Mouse (Mus musculus): ENCODE measurements at regions not wholly inside any gene's neighbourhood (a gene's known extent, or its start where the extent isn't known, plus 50 kb on each side); places are given as distances from the start of the nearest gene placed in this dataset.

DNA sequence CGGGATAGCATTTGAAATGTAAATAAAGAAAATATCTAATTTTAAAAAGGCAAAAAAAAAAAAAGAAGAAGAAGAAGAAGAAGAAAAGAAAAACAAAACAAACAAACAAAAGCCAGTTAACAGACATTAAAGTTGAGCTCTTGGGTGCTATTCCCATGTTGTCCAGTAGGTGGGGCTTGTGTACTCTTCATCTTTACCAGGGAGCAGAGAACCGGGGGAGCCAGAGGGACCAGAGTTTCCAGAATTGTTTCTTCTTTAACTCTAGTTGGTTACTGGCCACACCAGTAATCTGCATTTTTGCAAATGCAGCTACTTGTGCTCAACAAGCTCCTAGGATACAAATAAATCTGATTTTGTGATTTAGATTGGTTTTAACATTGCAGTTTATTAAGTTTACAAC, 103.6 kb upstream of the Dcn start:
- H3K27ac ChIP-seq (replicated peaks; ENCODE audit: low read depth, low read length) = no peak overlapping the region
- H3K4me1 ChIP-seq (ENCODE audit: control insufficient read depth, insufficient read depth, insufficient read length, low read length) = no peaks in the 10 kb centered on the region
- H3K4me3 ChIP-seq (ENCODE audit: insufficient read depth, low read depth, low read length) = no peak overlapping the region

DNA sequence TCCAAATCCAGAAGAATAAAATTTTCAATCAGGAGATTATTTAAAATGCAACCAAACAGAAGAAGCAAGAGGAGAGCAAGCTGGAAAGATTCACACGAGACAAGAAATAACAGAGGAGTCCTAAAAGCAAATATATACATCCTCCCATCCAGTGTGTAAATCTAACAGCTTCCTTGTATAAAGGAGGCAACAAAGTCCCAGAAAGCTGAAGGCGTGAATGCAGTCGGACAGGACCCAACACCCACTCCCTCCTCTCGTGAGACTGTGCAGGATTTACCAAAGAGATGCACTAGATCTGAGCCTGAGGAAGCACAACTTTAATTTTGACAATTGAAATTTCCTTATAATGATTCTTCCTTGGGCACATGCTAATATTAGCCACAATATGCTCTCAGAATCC, 103.0 kb upstream of the Dcn start:
- H3K4me3 ChIP-seq (ENCODE audit: insufficient read depth, low read depth, low read length) = no peak overlapping the region
- no peaks in the 10 kb centered on the region for H3K4me1 ChIP-seq (ENCODE audit: control insufficient read depth, insufficient read depth, insufficient read length, low read length)
- H3K27ac ChIP-seq (replicated peaks; ENCODE audit: low read depth, low read length) = no peak overlapping the region

DNA sequence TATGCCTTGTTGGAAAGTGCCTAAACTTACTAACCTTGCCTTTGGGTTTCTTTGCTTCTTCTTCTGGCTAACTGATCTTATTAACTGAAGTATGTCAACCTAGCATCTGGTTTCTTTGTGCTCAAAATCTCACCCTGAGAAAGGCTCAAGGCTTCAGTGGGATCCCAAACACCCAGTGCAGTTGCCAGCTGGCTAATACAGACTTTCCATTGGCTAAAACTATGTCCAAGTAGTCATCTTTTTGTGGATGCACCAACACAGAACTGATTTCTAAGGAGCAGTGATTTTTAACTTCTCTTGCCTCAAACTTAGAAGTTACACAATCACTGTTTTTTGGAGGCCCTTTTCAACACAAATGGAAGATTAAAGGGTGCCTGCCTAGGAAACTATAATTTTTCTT, 97.8 kb upstream of the Dcn start:
- Histone ChIP-seq H3K4me3 (ENCODE audit: insufficient read depth, low read depth, low read length) (no peak overlapping the region), H3K27ac (replicated peaks; ENCODE audit: low read depth, low read length) (no peak overlapping the region)

DNA sequence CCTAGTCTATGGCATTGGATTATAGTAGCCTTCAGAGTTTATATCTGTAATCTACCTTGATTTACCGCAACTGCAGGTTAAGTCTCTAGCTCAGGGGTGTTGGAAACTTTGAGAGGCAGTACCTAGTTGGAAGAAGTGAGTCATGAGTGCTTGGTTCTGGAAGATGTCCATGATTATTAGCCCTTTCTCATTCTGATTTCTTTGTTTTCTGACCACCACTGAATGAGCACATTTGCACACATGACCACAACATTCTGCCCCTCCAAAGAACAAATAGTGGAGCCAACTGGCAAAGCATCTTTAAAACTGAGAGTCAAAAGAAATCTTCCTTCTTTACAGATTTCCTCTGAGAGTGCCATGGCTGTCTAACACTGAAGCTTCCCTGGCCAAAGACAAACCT, 95.5 kb upstream of the Dcn start:
- Histone ChIP-seq H3K27ac (replicated peaks; ENCODE audit: low read depth, low read length) (no peak overlapping the region), H3K4me3 (ENCODE audit: insufficient read depth, low read depth, low read length) (no peak overlapping the region), H3K4me1 (ENCODE audit: control insufficient read depth, insufficient read depth, insufficient read length, low read length) (no peaks in the 10 kb centered on the region)

More for the DNA sequence above, 97.8 kb upstream of the Dcn start:
- H3K4me1 ChIP-seq (ENCODE audit: control insufficient read depth, insufficient read depth, insufficient read length, low read length) = no peaks in the 10 kb centered on the region

DNA sequence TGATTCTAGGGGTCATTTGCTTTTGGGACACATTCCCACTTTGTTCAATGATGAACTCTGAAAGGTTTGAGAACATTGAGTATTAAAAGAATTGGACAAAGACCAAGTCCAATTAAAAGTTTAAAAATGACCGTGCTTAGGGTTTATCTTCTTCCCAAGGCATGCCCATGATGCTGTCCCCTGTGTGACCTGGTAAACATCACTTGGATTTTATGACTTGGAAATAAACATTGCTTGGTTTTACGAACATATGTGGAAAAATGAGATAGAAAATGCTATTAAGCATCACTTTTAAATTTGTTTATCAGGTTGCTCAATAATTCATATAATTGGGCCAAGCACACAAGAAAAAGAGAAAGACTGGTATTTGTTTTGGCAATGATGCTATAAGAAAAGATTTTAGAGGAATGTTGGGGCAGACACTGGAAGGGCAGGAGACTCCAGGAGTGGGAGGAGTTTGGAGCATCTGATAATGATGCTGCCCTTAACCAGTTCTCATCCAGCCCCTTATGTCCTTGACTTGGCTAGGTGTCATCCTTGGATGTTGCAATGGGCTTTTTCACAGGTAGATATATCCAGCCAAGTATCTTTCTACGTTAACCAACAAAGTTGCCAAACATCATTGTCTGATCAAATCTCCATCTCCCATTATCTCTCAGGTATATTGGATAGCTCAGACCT, 92.1 kb upstream of the Dcn start:
- H3K27ac ChIP-seq (replicated peaks; ENCODE audit: low read depth, low read length) = no peak overlapping the region

DNA sequence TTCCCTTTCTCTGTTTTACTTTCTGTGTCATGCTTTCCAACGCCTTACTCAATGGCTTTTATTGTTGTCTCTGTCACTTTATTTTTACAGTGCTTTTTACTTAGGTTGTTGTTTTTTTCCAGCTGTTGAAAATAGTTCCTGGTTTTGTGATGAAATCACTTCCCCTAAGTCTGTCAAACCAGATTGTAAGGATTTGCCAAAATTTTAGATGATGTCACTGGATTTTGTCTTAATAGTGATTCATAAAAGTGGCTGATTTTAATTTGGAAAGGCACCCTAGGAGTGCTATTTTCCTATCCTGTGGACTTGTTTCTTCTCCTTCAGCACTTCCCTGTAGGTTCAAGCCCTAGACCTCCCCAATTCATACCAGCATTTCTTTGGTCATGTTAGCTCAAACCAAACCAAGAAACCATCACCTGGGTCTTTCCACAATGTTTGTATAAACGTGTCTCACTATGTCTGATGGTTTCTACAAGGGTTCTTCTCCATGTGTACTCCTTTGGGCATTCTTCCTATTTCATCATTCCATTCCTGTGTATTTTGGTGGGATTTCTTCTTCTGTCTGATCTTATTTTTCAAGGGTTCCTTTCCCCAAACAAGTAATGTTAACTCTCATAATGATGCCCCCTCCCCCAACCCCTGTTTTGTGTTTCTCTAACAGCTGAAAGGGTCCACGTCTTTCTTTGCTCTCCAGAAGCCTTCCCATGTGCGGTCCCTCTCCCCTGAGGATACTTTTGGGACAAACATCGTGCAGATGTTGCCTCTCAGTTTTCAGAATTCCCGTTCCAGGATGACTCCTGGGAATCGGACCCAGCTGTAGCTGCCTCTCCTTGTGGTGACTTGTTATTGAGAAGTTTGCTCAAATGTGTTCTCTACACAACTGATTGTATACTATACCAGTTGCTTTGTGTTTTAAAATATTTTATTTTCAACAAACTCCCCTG, 89.5 kb upstream of the Dcn start:
- no peak overlapping the region for H3K27ac ChIP-seq (replicated peaks; ENCODE audit: low read depth, low read length)

More for the DNA sequence above, 92.1 kb upstream of the Dcn start:
- H3K4me3 ChIP-seq (ENCODE audit: insufficient read depth, low read depth, low read length) = no peak overlapping the region
- H3K4me1 ChIP-seq (ENCODE audit: control insufficient read depth, insufficient read depth, insufficient read length, low read length) = no peaks in the 10 kb centered on the region

DNA sequence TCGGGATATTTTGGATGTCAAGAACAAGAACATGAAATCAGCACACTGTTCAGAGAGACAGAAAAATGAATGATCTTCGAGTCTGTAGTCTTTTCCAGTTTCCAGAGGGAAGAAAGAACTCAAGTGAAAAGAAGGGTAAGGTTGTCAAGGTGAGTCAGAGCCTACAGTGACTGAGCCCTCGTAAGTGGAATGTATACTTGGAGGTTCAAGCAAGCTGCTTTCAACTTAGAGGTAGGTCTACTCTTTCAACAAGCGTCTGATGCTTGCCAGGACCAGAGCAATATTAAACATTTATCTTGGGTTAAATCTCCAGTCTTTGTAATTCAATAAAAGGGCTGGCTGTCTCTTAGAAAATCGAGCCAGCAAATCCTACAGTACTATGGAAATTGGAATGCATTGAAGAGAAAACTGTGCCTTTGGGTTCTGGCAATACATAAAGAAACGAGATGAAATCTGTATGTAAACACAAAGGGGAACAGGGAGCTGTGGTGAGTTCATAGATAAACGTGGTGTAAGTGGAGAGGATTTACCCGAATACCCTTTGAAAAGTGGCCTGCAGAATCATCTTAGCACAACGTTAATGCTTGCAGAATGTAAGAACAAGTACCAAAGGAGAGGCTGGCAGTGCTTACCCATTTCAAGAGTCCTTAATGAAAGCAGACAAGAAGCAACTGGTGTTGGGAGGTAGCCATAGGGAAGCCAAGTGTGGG, 82.2 kb upstream of the Dcn start:
- Histone ChIP-seq H3K27ac (replicated peaks; ENCODE audit: low read depth, low read length) (no peak overlapping the region), H3K4me1 (ENCODE audit: control insufficient read depth, insufficient read depth, insufficient read length, low read length) (no peaks in the 10 kb centered on the region), H3K4me3 (ENCODE audit: insufficient read depth, low read depth, low read length) (no peak overlapping the region)

More for the DNA sequence above, 89.5 kb upstream of the Dcn start:
- Histone ChIP-seq H3K4me3 (ENCODE audit: insufficient read depth, low read depth, low read length) (no peak overlapping the region), H3K4me1 (ENCODE audit: control insufficient read depth, insufficient read depth, insufficient read length, low read length) (no peaks in the 10 kb centered on the region)

DNA sequence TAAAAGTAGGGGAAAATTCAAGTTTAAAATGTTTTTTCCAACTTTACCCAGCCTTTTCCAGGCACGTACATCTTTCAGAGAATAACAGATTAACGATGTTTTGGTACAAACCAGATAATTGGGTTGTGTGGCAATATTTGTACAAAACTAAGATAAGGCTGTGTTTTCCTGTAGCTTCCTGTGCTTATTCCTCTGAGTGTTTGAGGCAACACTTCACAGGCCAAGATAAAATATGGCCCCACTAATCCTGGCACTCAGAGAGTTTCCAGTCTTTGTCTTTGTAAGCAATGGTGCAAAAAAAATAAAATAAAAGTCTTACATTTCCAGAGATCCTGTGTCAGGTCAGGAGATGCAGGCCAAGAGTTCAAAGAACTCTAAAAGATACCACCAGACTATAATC, 81.5 kb upstream of the Dcn start:
- H3K4me3 ChIP-seq (ENCODE audit: insufficient read depth, low read depth, low read length) = no peak overlapping the region
- no peak overlapping the region for H3K27ac ChIP-seq (replicated peaks; ENCODE audit: low read depth, low read length)
- no peaks in the 10 kb centered on the region for H3K4me1 ChIP-seq (ENCODE audit: control insufficient read depth, insufficient read depth, insufficient read length, low read length)

DNA sequence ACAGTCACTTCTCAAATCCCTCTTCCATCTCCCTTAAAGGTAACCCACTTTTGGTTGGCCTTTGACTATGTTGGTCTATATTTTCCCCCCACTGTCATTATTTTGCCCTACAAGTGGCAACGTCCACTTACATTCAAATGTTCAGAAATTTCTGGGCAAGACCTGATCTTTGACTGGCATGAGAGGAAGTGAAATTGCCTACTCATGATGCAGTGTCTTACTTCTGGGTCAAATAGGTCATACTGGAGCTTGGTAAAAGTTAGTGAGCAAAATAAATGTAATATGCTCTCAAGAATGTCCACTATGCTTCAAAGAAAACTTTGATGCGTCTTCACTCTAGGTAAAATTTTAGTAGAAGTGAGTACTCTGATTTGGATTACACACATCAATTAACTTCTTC, 76.9 kb upstream of the Dcn start:
- H3K4me3 ChIP-seq (ENCODE audit: insufficient read depth, low read depth, low read length) = no peak overlapping the region
- H3K27ac ChIP-seq (replicated peaks; ENCODE audit: low read depth, low read length) = no peak overlapping the region
- H3K4me1 ChIP-seq (ENCODE audit: control insufficient read depth, insufficient read depth, insufficient read length, low read length) = no peaks in the 10 kb centered on the region

DNA sequence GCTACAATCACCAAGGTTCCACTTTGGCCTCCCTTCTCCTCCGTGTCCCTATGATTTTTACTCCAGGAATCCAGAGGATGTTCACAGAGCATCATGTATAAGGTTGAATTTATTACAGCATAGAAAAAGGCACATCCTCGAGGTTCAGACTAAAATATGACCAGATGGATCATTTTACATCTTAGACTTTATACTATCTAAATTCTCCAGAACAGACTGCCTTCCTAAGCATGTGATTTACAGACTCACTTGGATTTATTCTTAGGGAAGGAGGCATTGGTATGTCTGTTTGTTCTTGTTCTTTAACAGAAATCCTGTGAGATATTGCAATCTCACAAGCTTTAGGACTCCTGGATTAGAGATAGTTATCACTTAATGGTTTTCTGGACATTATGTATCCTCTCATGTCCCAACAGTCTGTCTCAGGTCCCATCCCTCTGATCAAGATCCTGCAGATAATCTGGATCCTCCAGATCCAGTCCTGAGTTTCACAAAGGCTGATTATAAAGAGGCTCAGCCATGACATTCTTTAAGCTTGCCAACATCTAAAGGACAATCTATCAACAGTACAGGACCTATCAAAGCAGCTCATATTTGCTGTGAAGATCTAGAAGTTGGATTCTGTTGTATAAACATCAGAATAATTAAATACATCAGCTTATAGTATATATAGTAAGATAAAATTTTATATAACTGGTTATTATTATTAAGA, 75.2 kb upstream of the Dcn start:
- no peaks in the 10 kb centered on the region for H3K4me1 ChIP-seq (ENCODE audit: control insufficient read depth, insufficient read depth, insufficient read length, low read length)
- H3K27ac ChIP-seq (replicated peaks; ENCODE audit: low read depth, low read length) = no peak overlapping the region
- H3K4me3 ChIP-seq (ENCODE audit: insufficient read depth, low read depth, low read length) = no peak overlapping the region

DNA sequence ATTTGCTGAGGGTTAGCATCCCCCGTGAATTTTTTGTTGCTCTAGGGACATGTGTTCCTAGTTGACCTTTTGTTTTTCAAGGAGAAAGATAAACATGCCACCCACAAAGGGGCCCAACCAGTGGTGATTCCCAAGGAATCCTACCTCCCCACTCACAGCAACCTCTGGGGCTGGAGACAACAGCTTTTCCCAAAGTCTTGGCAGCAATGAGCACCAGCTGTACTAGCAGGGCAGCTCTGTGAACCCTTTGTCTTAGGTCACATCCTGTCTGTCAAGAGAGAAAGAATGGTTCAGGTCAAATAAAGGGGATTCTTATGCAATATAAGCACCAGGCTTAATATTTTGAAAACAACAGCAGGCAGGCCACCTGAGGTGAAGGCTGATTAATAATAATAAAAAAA, 70.2 kb upstream of the Dcn start:
- Histone ChIP-seq H3K4me3 (ENCODE audit: insufficient read depth, low read depth, low read length) (no peak overlapping the region), H3K4me1 (ENCODE audit: control insufficient read depth, insufficient read depth, insufficient read length, low read length) (no peaks in the 10 kb centered on the region), H3K27ac (replicated peaks; ENCODE audit: low read depth, low read length) (no peak overlapping the region)

DNA sequence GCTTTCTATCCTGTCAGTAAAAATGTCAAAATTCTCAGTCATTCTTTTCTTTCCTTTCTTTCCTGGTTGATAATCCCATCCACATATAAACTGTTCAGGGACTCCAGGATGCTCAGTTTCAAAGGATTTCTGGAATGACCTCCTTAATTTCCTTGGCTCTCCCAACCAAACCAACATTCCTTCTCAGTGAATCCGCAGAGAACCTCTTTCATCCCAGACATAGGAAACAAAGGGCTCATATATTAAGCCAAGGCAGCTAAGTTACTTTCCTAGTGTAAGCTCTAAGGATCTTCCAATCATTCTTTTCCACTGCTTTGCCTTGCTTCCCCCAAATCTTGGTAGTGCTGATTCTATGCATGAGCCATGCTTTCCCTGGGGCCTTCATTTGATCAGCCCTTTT, 69.5 kb upstream of the Dcn start:
- Histone ChIP-seq H3K27ac (replicated peaks; ENCODE audit: low read depth, low read length) (no peak overlapping the region), H3K4me3 (ENCODE audit: insufficient read depth, low read depth, low read length) (no peak overlapping the region)

DNA sequence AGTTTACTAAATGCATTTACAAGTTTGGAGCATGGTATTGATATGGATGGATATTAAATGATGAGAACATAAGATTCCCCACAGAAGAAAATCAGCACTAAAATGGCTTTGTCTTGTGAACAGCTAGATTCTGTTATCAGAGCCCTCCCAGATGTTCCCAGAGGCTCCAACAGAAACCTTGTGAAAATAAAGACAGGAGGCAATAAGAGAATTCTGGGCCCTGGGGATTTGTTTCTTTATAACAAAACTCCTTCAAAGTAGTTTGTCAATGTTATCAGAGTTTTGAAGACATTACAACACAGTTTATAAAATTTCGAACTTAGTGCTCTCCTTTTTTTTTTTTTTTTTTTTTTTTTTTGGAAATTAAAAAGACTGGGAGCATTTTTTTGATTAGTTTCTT, 56.8 kb upstream of the Dcn start:
- Histone ChIP-seq H3K27ac (replicated peaks; ENCODE audit: low read depth, low read length) (no peak overlapping the region), H3K4me3 (ENCODE audit: insufficient read depth, low read depth, low read length) (no peak overlapping the region), H3K4me1 (ENCODE audit: control insufficient read depth, insufficient read depth, insufficient read length, low read length) (no peaks in the 10 kb centered on the region)

More for the DNA sequence above, 69.5 kb upstream of the Dcn start:
- no peaks in the 10 kb centered on the region for H3K4me1 ChIP-seq (ENCODE audit: control insufficient read depth, insufficient read depth, insufficient read length, low read length)

DNA sequence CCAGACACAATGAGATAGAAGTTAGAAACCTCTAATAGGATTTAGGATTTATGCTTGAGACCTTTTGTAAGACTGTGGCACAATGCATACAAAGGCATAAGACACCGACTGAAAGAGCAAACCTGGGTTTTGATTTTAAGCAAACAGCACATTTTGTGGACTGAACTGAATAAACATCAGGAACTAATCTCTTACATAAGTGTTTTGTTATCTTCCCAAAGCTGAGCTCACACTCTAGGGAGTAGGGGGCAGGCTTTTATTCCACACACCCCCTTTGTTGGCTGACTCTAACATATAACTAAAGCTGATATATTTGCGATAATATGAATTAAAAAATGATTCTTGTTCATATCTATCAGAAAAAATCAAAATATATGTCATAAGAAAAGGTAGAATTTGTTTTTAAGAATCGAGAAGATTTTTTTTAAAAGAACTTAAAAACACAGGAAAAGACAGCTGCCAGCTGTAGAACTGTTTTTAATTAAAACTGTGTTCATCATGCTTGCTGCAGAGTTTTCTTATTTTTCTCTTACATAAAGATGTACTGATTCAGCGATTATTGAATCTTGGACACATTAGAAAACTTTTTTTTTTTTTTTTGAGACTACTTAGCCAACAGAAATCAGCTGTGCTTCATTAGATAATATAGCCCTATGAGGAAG, 56.2 kb upstream of the Dcn start:
- Histone ChIP-seq H3K4me1 (ENCODE audit: control insufficient read depth, insufficient read depth, insufficient read length, low read length) (no peaks in the 10 kb centered on the region), H3K27ac (replicated peaks; ENCODE audit: low read depth, low read length) (no peak overlapping the region), H3K4me3 (ENCODE audit: insufficient read depth, low read depth, low read length) (no peak overlapping the region)

Measured in brown adipose tissue, adult 24 weeks (tissue).